Mouse (Mus musculus): Measurements from ENCODE around the gene Shmt1.
"Not testable (repeated sequence)": the region's sequence is repeated elsewhere in the genome, so short reads cannot be mapped to it uniquely, and the experiment has no call there.

Shmt1 gene

DNA sequence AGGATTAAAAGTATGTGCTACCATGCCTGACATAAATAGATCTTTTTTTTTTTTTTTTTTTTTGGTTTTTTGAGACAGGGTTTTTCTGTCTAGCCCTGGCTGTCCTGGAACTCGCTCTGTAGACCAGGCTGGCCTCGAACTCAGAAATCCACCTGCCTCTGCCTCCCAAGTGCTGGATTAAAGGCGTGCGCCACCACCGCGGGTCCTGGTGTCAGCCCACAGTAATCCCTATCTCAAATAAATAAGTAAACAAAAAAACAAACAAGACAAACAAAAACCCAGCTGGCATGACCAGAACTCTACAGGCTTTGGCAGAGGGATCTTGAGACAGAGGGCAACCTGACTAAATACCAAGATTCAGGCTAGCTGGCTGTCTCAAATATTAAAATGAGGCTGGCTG, at the start of gene Shmt1:
Gene Shmt1 (minus strand): TSS at position 101 of the 400 bp plus-strand sequence.
- DNase-seq (ENCODE audit: low spot score) = not testable (repeated sequence)

DNA sequence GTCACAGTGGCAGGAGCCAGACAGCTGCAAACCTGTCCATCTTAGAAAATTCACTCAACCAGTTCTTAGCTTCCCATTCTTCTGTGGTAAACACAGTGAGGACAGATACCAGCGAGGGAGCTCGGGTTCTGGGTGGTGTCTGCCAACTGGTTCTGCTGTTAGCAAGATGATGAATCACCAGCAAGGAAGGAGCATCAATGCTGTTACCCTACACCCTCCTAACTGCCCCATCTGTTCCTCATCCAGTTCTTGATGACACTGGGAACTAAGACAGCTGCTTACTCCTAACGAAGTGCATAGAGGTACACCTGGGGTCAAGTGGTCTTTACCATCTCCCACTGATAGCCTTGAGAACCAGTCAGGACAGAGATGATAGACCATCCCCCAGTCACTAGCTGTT, 45.1 kb upstream of the Shmt1 start:
- no peak for DNase-seq (ENCODE audit: low spot score)

DNA sequence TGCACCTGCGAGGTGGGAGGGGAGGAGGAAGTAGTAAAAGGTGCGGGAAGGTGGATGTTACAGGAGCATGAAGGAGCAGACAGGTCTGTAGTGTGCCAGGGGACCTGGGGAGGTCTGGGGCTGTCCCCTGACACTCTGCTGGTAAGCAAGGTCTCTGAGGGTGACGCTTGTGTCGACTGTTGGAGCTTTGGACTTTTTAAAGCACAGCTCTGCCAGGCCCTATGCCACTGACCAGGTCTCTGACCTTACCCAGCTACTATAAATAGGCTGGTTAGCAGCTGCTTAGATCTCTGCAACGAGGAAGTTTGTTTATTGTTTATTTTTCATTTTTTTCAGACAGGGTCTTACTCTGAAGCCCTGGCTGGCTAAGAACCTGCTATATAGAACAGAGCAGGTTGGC, 33.9 kb upstream of the Shmt1 start:
- DNase-seq (ENCODE audit: low spot score) = no peak

DNA sequence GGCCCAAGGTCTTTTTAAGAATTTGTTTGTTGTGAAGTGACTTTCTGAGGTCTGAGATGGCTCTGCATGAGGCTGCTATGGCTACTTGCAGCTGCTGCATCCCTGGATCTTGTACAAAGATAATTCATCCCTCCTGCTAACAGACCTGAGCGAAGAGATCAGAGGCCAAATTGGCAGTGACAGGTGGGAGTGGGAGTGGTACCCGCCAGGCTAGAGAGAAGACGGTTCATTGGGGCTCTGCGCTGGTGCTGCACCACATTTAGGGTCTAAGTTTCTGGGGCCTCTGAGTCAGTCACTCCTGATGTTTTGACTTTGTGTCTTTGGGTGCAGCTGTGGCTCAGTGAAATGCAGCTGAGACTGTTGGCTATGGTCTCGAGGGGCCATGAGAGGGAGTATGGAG, 31.9 kb upstream of the Shmt1 start:
- no peak for DNase-seq (ENCODE audit: low spot score)

DNA sequence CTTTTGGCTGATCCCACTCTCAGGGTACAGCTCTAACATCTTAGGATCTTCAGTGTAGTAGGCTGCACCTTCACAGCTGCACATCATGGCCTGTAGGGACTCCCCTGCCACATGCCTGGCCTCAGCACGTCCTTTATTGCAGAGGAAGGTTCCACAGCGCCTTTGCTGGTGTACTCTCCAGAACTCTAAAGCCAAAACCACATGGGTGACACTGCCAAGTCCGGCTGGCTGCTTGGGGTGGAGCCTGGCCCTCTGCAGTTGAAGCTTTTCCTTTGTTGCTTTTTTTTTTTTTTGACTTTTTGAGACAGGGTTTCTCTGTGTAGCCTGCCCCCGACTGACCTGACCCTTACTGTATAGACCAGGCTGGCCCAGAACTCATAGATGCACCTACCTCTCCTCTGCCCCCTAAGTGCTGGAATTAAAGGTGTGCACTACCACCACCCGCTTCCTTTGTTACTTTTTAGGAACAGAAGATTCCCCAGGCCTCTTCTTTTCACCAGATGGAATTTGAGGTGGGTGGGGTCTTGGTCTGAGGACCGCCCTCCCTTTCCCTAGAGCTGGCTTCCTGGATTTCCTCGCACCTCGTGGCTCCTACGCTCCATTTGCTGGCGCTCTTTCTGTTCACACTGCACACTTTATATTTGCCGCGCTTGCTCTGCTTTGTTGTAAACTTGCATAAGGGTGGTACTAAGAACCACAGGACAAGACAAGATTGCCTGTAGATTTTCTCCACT, 30.1 kb upstream of the Shmt1 start:
- no peak for DNase-seq (ENCODE audit: low spot score)

DNA sequence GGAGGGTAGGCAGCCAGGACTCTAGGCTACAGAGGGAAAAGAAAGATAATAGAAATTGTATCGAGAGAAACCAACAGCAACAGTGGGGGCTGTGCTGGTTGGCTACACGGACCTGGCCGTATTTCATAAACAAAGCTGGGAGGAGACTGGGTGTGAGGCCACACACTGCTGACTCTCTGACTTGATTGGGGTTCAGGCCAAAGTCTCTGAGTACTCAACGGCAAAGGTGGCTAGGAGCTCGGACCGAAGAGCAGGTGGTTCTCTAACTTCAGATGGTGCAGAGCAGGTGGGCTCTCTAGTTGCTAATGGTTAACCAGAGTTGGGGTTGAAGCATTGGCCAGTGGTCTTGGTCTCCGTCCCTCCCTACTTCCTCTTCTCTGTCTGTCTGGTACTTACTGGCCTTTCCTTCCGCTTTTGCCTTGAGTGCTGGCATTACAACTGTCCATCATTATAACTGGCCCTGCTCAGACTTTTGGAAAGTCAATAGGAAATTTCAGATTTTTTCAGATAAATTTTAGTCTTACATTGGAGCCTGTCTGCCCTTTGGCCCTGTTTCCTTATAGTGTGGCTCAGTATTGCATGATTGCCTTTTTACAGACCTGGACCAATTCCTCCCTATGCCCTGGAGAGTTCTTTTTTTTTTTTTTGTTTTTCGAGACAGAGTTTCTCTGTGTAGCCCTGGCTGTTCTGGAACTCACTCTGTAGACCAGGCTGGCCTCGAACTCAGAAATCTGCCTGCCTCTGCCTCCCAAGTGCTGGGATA, 26.3 kb upstream of the Shmt1 start:
- no peak for DNase-seq (ENCODE audit: low spot score)

DNA sequence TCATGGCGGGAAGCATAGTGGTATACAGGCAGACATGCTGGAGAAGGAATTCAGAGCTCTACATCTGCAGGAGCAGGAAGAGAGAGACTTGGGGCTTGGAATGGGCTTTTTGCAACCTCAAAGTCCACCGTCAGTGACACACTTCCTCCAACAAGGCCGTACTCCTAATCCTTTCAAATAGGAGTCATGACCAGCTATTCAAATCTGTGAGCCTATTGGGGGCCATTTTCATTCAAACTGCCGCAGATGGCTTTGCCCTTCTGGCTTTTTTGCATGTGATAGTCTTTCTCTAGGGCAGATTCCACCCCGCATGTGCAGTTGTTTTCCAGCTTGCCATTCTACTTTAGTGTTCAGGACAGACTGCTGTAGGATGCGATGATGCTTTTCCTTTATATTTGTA, 25.4 kb upstream of the Shmt1 start:
- no peak for DNase-seq (ENCODE audit: low spot score)

DNA sequence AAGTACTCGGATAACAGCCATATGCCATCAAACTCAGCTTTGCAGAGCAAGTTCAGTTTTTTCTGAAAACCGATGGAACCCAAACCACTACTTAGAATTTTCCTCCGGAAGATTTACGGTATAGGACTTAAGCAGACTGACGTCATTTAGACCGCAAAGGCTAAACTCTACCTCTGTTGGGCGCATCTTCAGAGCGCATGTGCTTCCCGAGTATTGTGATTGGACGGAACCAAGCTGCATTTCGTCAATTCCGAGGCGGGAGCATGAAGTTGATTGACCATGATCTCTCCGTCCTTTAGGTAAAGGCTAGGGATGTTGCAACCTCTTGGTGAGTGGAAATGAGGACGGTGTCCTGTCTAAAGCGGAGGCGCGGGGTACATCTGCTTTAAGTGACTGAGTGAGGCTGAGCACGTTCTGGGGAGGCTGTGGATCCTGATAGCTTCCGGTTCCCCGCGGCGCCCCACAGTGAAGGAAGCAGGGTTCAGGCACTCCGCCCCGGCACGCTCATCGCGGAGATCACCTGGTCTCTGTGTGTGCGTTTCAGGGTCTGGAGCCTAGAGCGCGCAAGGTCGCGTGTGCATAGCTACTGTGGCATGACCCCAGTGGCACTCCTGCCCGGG, 19.0 kb upstream of the Shmt1 start, which contains the start of gene Dhrs7b:
Gene Dhrs7b (plus strand): TSS at position 199 of the 620 bp plus-strand sequence.
- DNase-seq (ENCODE audit: low spot score) = peak; percentile 89

DNA sequence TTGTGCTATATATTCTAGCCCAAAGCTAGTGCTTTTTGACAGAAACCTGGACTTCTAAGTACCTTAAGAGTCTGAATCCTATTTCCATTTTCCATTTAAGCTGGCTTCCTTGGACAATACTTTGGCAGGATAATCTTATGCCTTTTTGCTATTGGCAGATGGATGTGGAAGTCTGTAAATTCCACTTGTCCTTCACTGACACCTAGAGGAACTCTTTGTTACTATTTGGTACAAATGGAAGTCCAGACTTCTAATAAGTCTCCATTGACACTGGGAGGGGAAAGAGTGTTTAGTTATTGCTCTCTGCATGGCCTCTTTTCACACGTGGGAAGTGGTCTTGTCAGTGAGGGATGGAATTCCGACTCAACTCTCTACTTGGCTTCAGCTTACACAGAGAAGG, 17.4 kb upstream of the Shmt1 start:
- no peak for DNase-seq (ENCODE audit: low spot score)

DNA sequence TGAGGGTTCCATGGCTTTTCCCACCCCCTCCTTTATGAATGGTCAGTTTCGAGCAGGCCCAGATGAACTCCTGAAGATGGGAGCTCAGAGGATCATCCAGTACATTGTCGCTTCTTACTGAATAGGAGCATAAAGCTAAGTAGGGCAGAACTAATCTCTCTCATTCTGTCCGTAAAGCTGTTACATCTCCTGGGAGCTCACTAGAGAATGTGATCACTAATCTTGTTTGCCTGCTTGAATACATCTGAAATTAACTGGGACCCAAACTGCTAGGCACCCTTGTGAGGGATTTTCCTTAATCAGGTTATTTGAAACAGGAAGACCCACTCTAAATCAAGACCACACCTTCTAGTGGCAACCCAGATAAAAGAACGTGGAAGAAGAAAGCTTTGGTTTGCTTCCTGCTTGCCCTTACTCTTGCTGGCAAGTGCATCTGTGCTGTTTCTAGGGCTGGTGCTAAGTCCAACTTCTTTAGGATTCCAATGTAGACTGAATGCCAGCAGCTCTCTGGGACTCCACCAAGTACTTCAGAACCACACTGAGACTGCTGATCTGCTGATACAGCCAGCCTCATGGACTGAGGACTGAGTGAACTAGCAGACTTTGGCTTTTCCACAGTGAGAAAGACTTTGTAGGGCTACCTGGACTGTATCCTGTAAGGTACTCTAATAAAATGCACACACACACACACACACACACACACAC, 15.9 kb upstream of the Shmt1 start:
- DNase-seq (ENCODE audit: low spot score) = no peak

DNA sequence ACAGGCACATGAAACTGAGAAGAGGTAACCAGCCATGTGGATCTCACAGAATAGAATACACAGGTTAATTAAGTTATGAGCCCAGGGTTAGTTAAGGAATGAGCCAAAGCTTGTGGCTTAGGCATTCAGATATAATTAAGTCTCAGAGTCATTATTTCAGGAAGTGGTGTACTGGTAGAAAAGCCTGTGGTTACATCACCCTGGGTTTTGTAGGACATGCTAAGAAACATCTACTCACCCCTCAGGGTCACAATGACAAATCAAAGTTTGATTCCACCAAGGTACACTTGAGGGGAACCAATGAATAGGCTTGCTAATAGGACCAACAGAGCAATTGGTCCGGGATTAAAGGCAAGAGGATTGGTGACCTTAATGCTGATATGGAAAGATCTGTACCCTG, 15.2 kb upstream of the Shmt1 start:
- DNase-seq (ENCODE audit: low spot score) = no peak

DNA sequence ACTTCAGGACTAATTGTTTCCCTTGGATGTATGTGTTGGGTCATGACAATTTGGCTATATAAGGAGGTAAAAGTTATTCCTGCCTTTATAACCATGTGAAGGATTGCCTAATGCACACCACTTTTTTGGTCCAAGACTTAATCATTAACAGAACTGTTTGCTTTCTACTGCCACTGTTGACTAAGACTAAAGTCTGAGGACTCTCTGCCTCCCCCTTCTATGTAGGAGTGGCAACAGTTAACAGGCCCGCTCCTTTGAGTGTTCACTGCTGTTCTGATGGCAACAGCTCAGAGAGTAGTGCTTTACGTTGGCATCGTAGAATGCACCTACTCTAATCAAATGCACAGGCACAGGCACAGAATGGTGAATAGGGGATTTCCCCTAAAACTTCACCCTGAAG, 13.7 kb upstream of the Shmt1 start:
- DNase-seq (ENCODE audit: low spot score) = no peak

DNA sequence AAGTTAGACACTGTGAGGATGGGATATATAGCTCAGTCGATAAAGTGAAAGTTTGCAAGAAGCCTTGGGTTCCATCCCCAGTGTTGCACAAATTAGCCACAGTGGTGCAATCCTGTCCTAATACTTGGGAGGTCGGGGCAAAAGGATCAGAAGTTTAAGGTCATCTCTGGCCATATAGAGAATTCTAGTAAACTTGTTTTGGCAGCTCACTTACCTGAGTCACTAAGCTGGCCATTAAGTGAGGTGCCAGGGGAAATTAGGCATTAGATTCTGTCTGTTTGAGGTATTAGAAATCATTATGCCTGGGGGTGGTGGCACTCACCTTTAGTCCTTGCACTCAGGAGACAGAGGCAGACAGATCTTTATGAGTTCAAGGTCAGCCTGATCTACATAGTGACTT, 12.3 kb upstream of the Shmt1 start:
- DNase-seq (ENCODE audit: low spot score) = no peak

DNA sequence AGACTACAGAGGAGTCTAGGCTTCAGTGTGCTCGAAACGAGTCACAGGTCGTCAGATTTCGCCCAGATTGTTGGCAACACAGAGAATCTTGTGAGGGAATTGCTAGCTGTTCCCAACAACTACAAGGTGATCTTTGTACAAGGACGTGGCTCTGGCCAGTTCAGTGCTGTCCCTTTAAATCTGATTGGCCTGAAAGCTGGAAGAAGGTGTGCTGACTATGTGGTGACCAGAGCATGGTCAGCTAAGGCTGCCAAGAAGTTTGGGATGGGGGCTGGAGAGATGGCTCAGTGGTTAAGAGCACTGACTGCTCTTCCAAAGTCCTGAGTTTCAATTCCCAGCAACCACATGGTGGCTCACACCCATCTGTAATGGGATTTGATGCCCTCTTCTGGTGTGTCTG, 4.9 kb upstream of the Shmt1 start:
- DNase-seq (ENCODE audit: low spot score) = no peak

DNA sequence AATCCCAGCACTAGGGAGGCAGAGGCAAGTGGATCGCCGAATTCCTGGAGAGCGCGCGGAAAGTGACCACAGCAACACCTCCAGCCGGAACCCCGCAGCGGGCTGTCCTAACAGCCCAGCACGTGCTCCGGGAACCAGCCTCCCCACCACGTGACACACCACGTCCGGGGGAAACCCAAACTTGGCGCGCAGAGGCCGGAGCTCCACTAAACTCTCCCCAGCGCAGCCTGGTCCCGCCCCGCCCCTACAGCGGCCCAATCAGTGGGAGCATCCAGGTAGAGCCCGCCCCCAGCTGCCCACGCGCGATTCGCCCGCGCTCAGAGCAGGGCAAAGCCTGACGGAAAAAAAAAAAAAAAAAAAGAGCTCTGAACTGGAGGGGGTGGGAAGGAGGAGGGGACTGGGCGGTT, 461 bp downstream of the Shmt1 start:
- DNase-seq (ENCODE audit: low spot score) = peak; percentile 80

DNA sequence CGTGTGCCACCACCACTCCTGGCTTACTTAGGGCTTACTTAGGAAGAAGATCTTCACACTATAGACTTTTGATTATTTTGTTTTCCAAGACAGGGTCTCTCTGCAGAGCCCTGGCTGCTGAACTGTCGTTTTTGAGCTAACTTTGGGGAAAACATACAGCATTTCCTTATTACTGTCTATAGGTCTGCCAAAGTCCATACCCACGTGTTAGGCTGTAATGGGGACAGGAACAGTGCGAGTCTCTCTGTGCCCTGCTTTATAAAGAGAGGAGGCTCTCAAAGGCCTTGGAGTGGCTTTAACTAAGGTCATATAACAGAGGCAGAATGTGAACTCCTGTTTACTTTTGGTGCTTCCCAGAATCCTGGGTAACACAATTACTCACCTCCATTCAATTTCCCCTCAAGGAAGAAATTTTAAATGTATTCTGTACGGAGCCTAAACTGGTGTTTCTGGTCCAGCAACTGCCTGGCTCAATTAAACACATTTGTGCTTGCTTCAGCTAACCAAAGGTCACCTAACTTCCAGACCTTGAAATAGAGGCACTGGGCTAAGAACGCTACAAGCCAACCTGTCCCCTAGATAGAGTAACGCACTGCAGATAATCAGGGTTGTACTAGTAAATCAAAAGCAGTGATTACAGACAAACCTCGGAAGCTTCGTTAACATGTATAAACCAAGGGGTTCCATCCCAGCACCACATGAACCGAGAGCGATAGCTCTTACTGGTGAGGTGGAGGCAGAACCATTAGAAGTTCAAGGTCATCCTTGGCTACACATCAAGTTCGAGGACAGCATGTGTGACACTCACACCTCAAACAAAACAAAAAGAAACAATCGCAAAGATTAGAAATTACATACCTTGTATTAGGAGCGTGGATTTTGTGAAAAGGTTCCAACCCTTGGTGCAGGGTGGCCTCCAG, 1.2 kb downstream of the Shmt1 start:
- DNase-seq (ENCODE audit: low spot score) = no peak

DNA sequence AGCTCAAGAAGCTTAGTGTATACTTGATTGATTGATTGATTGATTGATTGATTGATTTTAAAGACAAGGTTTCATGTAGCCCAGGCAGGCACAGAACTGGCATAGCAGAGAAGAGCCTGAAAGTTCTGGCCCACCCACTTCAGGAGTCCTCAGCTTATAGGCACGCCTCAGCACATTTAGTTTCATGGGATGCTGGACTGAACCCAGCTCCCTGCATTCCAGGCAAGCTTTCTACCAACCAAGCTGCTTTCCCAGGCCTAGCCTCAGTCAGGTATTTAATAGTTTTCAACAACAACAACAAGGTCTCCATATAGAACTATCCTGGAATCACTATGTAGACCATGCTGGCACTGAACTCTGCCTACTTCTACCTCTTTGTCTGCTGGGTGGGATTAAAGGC, 2.0 kb downstream of the Shmt1 start:
- DNase-seq (ENCODE audit: low spot score) = no peak

DNA sequence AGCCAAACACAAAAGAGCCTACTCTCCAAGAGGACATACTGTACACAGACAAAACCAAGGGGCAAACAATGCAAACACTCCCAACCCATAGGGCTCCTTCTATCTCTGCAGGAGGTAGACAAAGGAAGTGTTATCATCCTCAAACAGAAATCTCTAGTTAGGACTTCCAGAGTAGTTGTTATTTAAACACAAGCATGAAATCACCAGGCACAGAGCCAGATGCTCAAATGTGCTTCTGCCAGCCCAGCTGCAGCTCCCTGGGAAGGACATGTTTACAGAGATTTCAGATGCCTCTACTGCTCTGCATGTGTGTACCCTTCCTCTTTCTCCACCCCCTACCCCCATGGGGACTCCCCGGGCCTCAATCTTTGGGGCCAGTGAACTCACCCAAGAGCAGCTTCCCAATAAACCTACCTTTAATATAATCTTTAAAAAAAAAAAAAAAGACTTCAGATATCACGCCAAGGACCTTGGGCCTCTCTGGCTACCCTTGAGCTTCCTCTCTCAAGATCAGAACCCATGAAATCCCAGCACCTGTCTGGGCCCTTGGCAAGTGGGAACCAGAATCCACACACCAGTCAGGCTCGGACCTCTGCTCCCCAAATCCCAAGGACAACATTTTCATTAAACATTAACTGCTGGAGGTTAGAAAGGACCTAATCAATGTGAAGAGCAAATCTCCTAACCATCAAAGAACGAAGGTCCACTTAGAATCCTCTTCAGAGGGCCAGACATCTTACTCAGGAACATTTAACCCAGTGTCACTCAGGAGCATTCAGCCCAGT, 3.0 kb downstream of the Shmt1 start:
- peak; percentile 24 for DNase-seq (ENCODE audit: low spot score)

DNA sequence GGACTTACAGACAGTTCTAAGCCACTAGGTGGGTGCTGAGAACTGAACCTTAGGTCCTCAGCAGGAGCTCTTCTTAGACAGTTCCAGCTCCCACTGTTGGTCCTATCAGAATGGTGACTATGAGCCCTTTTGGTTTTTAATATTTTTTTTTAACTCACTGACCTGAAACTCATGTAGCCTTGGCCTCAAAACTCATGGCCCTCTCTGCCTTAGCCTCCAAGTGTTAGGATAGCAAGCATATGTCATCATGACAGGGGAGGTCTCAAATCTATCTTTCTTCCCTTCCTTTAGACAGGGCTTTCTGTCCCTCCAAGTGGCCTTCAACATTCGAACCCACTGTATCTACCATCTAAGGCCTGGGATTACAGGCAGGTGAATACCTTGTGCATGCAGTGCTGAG, 10.6 kb downstream of the Shmt1 start:
- no peak for DNase-seq (ENCODE audit: low spot score)

DNA sequence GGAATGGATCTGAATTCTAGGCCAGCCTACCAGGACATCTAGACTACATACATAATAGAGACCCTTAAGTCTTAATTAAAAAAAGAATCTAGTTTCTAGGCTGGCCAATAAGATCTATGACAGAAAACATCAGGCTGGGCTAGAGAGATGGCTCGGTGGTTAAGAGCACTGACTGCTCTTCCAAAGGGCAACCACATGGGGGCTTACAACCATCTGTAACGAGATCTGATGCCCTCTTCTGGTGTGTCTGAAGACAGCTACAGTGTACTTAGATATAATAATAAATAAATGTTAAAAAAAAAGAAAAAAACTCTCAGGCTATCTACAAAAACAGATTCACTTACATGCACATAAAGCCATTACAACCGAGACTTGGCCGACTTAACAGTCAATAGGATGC, 11.5 kb downstream of the Shmt1 start:
- DNase-seq (ENCODE audit: low spot score) = no peak

DNA sequence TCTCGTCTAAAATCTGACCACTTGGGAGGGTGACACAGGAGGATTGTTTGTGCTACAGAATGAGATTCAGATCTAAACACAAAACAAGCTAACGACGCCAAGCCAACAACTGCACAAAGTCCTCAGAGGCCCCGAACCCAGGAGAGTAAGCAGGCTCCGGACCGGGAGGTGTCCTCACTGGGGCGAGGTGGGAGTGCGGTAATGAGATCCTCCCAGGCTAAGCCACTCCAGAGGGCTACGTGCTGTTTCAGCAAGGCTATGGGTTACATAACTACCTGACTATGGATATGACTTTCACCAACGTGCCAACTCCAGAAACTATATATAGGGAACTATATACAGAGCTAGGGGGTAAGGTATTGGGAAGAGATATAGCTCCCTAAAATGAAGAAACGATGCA, 15.2 kb downstream of the Shmt1 start:
- no peak for DNase-seq (ENCODE audit: low spot score)
